Mouse (Mus musculus): ENCODE results near the gene Olfr714. TPM values are rescaled to one million over a fixed set of nuclear protein-coding genes. Genes with fewer than 3 reads are reported as not detected.
"Not testable (repeated sequence)": the region's sequence is repeated elsewhere in the genome, so short reads cannot be mapped to it uniquely, and the experiment has no call there.

The Olfr714 gene
- total RNA-seq (2021), result not detected
- long read RNA-seq, experiment 1, result 0 reads
- long read RNA-seq, experiment 2, result 0 reads

GRCm38 (mm10) chr7:107070681-107071080 lies at the start of gene Olfr714:
Olfr714 (plus strand) TSS chr7:107070981.
- DNase-seq, result no peak
- intact Hi-C loops (cut with DNase I), result no loop called here
- Histone ChIP-seq H3K4me3 (no peak within 1 kb of the TSS), H3K27ac (no peak within 1 kb of the TSS)
- TF ChIP-seq CTCF (IDR thresholded peaks at IDR 0.05), result no peak

GRCm38 (mm10) chr7:107030874-107031273 lies 39.9 kb upstream of the Olfr714 start, which contains the start of gene Olfr713:
Olfr713 (plus strand) TSS chr7:107031174.
- DNase-seq, result no peak
- TF ChIP-seq CTCF (IDR thresholded peaks at IDR 0.05), result no peak
- Histone ChIP-seq H3K4me3 (no peak within 1 kb of the TSS), H3K27ac (no peak within 1 kb of the TSS)
- intact Hi-C loops (cut with DNase I), result no loop called here

GRCm38 (mm10) chr7:107039934-107040563 lies 30.7 kb upstream of the Olfr714 start:
- Histone ChIP-seq H3K4me3 (no peak overlapping the region), H3K27ac (no peak overlapping the region)
- DNase-seq, result no peak
- intact Hi-C loops (cut with DNase I), result no loop called here
- TF ChIP-seq CTCF (IDR thresholded peaks at IDR 0.05), result no peak

GRCm38 (mm10) chr7:107043136-107043535 lies 27.6 kb upstream of the Olfr714 start:
- intact Hi-C loops (cut with DNase I), result no loop called here
- no peak overlapping the region for H3K4me3 ChIP-seq
- no peak for DNase-seq
- no peak overlapping the region for H3K27ac ChIP-seq
- TF ChIP-seq CTCF (IDR thresholded peaks at IDR 0.05), result no peak

GRCm38 (mm10) chr7:107044407-107044806 lies 26.4 kb upstream of the Olfr714 start:
- no peak for DNase-seq
- Histone ChIP-seq H3K4me3 (no peak overlapping the region), H3K27ac (no peak overlapping the region)
- intact Hi-C loops (cut with DNase I), result no loop called here
- TF ChIP-seq CTCF (IDR thresholded peaks at IDR 0.05), result no peak

GRCm38 (mm10) chr7:107045833-107046232 lies 24.9 kb upstream of the Olfr714 start:
- peak; percentile 60 for TF ChIP-seq CTCF (IDR thresholded peaks at IDR 0.05)
- Histone ChIP-seq H3K4me3 (no peak overlapping the region), H3K27ac (no peak overlapping the region)
- intact Hi-C loops (cut with DNase I), result no loop called here
- DNase-seq, result no peak

- intact Hi-C loops (cut with DNase I), result no loop called here
- TF ChIP-seq CTCF (IDR thresholded peaks at IDR 0.05), result no peak
Observed at GRCm38 (mm10) chr7:107047578-107047977, 23.2 kb upstream of the Olfr714 start.

GRCm38 (mm10) chr7:107092920-107093319 lies 22.1 kb downstream of the Olfr714 start, which contains the start of gene Olfr17:
Olfr17 (plus strand) TSS chr7:107093220.
- TF ChIP-seq CTCF (IDR thresholded peaks at IDR 0.05), result no peak
- no peak within 1 kb of the TSS for H3K27ac ChIP-seq
- intact Hi-C loops (cut with DNase I), result no loop called here
- H3K4me3 ChIP-seq, result no peak within 1 kb of the TSS
- no peak for DNase-seq

More at GRCm38 (mm10) chr7:107047578-107047977, 23.2 kb upstream of the Olfr714 start:
- Histone ChIP-seq H3K4me3 (no peak overlapping the region), H3K27ac (no peak overlapping the region)
- DNase-seq, result no peak

GRCm38 (mm10) chr7:107110269-107110668 lies 39.5 kb downstream of the Olfr714 start, which contains the start of gene Olfr715b:
Olfr715b (minus strand) TSS chr7:107110369.
- H3K27ac ChIP-seq; intact Hi-C loops (cut with DNase I); H3K4me3 ChIP-seq; DNase-seq: not testable (repeated sequence)

Other genes with a start within 250 kb of the Olfr714 start
- not detected for gene Olfr702, start 237.1 kb upstream of the Olfr714 start, total RNA-seq (2021)
- gene Olfr703, start 227.6 kb upstream of the Olfr714 start, total RNA-seq (2021), result not detected
- not detected for gene Olfr704, start 207.8 kb upstream of the Olfr714 start, total RNA-seq (2021)
- gene Olfr705, start 194.1 kb upstream of the Olfr714 start, total RNA-seq (2021), result not detected
- not detected for gene Olfr706, start 182.8 kb upstream of the Olfr714 start, total RNA-seq (2021)
- gene Olfr707, start 169.7 kb upstream of the Olfr714 start, total RNA-seq (2021), result not detected
- gene Olfr1532-ps1, start 163.0 kb upstream of the Olfr714 start, total RNA-seq (2021), result not detected
- gene Olfr709-ps1, start 138.8 kb upstream of the Olfr714 start, total RNA-seq (2021), result not detected
- not detected for gene Olfr710, start 122.7 kb upstream of the Olfr714 start, total RNA-seq (2021)
- gene Olfr6, start 107.0 kb upstream of the Olfr714 start, total RNA-seq (2021), result not detected
- gene Olfr711, start 95.5 kb upstream of the Olfr714 start, total RNA-seq (2021), result not detected
- not detected for gene Olfr2, start 64.9 kb upstream of the Olfr714 start, total RNA-seq (2021)
- not detected for gene Olfr713, start 39.8 kb upstream of the Olfr714 start, total RNA-seq (2021)
- gene Olfr17, start 22.2 kb downstream of the Olfr714 start, total RNA-seq (2021), result not detected
- gene Olfr715b, start 39.4 kb downstream of the Olfr714 start, total RNA-seq (2021), result not detected
- gene Olfr715, start 60.1 kb downstream of the Olfr714 start, total RNA-seq (2021), result not detected
- gene Olfr716, start 67.3 kb downstream of the Olfr714 start, total RNA-seq (2021), result not detected
- gene Nlrp14, start 96.0 kb downstream of the Olfr714 start, total RNA-seq (2021), result not detected
- gene Rbmxl2, start 138.5 kb downstream of the Olfr714 start, total RNA-seq (2021), result not detected